Comparison of ENCODE assay signal across 27 mouse cellular contexts in genomic region chr3:95063741-95064140, GRCm38 (mm10).
"Had no signal": no experiment of that assay in that cellular context is flagged by ENCODE, and none has a peak within 500 bp of the region (broad histone marks: within the 10 kb centered on the region; RNA-seq: fewer than 3 reads in every experiment).

No protein-coding gene starts in this region.

- H3K9ac ChIP-seq: heart, embryonic 12.5 days; hindbrain, embryonic 12.5 days; hindbrain, embryonic 14.5 days; intestine, embryonic 15.5 days; kidney, embryonic 15.5 days; limb, embryonic 13.5 days; limb, embryonic 15.5 days; liver, embryonic 12.5 days; liver, embryonic 14.5 days had no signal

- H3K4me1 ChIP-seq: hindbrain, embryonic 10.5 days; hindbrain, embryonic 12.5 days; intestine, embryonic 15.5 days; kidney, embryonic 15.5 days; limb, embryonic 13.5 days; limb, embryonic 15.5 days; liver, embryonic 12.5 days had no signal

- H3K4me3 ChIP-seq: gastrocnemius, adult 2 months; heart, adult 2 months; heart, embryonic 12.5 days; hindbrain, embryonic 10.5 days; hindbrain, embryonic 12.5 days; intestine, embryonic 15.5 days; kidney, embryonic 15.5 days; limb, embryonic 13.5 days; limb, embryonic 15.5 days; liver, embryonic 12.5 days had no signal

- H3K9me3 ChIP-seq: heart, embryonic 12.5 days; hindbrain, embryonic 10.5 days; hindbrain, embryonic 12.5 days; intestine, embryonic 15.5 days; kidney, embryonic 15.5 days; limb, embryonic 13.5 days; limb, embryonic 15.5 days; liver, embryonic 12.5 days had no signal

- H3K4me2 ChIP-seq: heart, embryonic 12.5 days; hindbrain, embryonic 12.5 days; hindbrain, embryonic 14.5 days; intestine, embryonic 15.5 days; kidney, embryonic 15.5 days; limb, embryonic 13.5 days; limb, embryonic 15.5 days; liver, embryonic 12.5 days had no signal

- ATAC-seq: hindbrain, embryonic 16.5 days; inflammation-experienced regulatory T-cells, adult 6 months; intestine, embryonic 15.5 days; intestine, postnatal 0 days; liver, embryonic 12.5 days had no signal

- H3K27me3 ChIP-seq: heart, embryonic 12.5 days; hindbrain, embryonic 12.5 days; intestine, embryonic 15.5 days; kidney, embryonic 15.5 days; limb, embryonic 13.5 days; limb, embryonic 15.5 days; liver, embryonic 12.5 days had no signal

- DNase-seq: gastrocnemius, adult 2 months; gastrocnemius, postnatal 10 days; gastrocnemius, postnatal 25 days; heart, adult 2 months; heart, postnatal 10 days; heart, postnatal 4 days; kidney, adult 2 months; kidney, adult 9 months; kidney, postnatal 14 days; kidney, postnatal 36 days; layer of hippocampus, adult 9-11 months; layer of hippocampus, postnatal 36 days; left cerebral cortex, postnatal 4 days had no signal

- H3K27ac ChIP-seq: gastrocnemius, adult 2 months; heart, adult 2 months; hindbrain, embryonic 10.5 days; hindbrain, embryonic 12.5 days; hindbrain, embryonic 14.5 days; intestine, embryonic 15.5 days; kidney, embryonic 15.5 days; kidney, postnatal 0 days; limb, embryonic 13.5 days; limb, embryonic 15.5 days; liver, embryonic 12.5 days; liver, embryonic 14.5 days had no signal
